Mouse (Mus musculus) cerebellum, adult 18-20 months (tissue): ENCODE measurements around the gene Eif3d.

Experiments
- DNase-seq, 2 experiments: peaks; one replicate each; pipeline ENCODE4 v3.0.0; 2021

The Eif3d gene

DNA sequence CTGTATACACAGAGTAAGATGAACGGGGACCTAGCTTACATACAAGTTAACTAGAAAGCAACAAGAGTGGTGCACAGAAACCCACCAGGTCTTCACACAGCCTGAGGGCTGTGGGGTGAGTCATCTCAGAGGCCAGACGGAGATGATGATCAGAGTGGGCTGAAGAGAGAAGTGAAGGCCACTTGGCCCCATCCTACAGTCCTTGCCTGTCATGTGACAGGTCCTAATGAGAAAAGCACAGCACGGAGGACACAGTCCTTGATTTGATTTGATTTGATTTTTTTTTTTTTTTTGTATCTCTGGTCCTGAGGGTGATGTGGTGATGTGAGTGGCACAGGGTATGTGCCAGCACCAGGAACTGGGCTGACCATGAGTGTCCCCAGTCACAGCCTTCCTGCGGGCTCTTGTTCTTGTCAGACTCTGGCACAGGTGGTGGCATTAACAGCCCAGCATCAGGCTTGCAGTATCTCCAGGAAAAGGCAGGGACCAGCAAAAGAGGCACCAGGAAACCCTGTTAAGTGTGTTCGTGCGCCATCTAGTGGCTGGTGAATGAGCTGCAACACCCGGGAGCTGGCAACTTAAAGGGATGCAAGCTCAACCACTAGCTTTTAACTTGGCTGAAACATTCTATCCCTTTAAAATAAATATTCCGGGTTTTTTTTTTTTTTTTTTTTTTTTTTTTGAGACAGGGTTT is 53.6 kb downstream of the Eif3d start:
- DNase-seq = peak; percentile 91 to 93

GRCm38 (mm10) chr15:77915287-77915686 is 55.3 kb downstream of the Eif3d start:
- DNase-seq = no peak

DNA sequence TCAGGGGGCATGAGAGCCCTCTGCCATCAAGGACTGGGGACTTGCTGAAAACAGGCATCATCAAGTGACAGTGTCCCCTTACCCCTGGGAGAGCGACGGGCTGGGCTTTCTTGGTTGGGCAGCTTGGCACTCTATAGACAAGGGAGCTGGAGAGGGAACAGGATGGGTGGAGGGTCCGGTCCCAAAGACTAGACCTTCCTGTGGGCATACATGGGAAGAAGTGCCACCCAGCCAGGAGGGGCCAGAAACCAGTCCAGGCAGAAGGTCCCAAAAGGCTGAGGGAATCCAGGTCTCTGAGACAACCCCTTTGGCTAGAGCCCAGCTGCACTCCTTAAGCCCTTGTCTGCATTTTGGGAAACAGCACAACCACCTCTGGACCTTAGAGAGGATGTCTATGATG is 56.1 kb downstream of the Eif3d start:
- DNase-seq = no peak

DNA sequence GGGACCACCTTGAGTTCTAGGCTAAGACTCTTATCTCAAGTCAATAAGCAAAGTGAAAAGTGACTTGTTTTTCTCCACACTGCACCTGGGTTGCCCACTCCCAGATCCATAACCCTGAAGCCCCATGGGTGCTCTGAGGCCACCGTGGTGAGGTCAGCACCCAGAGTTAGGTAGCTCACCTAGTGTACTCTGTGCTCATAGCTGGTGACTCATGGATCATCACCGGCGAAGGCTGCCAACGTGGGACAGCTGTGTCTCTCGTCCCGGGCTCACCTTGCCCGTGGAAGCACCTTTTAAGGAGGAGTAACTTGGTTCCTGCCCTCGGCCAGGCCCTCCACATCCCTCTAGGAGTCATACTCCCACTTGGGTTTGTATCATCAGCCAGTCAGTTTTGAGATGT is 57.6 kb downstream of the Eif3d start:
- DNase-seq = no peak

DNA sequence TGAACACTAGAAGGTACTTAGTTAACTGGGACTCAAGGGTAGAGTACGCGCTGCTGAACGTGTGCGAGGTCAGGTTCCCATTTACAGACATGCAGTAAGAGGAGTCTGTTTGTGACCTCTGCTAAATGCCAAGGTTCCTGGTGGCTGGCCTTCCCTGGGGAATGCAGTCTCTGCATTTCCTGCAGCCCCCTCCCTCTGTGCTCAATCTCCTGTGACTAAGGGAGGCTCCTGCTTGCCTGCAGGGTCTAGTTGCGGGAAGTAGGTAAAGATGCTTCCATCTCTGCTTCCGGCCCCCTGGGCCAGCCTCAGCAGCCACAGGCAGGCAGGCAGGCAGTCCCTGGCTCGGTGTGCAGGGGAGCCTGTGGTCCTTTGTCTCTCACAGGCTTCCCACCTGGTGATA is 58.0 kb downstream of the Eif3d start:
- DNase-seq = no peak

GRCm38 (mm10) chr15:77912048-77912447 is 58.6 kb downstream of the Eif3d start:
- no peak for DNase-seq

DNA sequence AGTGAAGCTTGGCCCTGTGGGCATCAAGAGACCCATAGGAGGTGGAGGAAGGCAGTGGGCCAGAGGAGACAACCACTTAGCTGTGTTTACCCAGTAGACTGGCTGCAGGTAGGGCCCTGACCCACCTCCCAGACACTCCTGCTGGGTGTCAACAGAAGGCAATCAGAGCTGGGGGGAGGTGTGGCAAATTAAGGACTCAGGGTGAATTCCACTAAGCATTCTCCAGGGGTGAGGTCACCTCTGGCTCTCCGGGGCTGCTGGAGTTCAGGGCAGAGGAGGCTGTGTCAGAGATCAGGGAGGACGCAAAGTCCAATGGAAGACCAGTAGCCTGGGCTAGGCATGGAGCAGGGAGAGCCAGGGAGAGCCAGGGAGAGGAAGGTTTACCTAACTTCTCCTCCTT is 59.5 kb downstream of the Eif3d start:
- DNase-seq = no peak
